Mouse (Mus musculus) forebrain, embryonic 15.5 days (tissue): ENCODE measurements at regions not wholly inside any gene's neighbourhood (a gene's known extent, or its start where the extent isn't known, plus 50 kb on each side); places are given as distances from the start of the nearest gene placed in this dataset.
"Not testable (repeated sequence)": the region's sequence is repeated elsewhere in the genome, so short reads cannot be mapped to it uniquely, and the experiment has no call there.

Experiments used
- ATAC-seq: fragments of 200-750 bp; cut with Nextera tagmentation; replicated peaks from 2 replicates; pipeline ENCODE4 v1.8.0; 2017; ENCODE audit warnings: mild to moderate bottlenecking, moderate TSS enrichment, moderate library complexity
- H3K27ac ChIP-seq: fragments of 300-500 bp; sonication (generic); replicated peaks from 2 replicates; pipeline ENCODE4 v1.5.1; 2015; ENCODE audit warnings: mild to moderate bottlenecking, inconsistent platforms
- H3K27me3 ChIP-seq: fragments of 300-500 bp; sonication (generic); 2 replicates; pipeline ENCODE4 v1.6.1; 2015; ENCODE audit warnings: inconsistent platforms
- H3K36me3 ChIP-seq: fragments of 300-500 bp; sonication (generic); 2 replicates; pipeline ENCODE4 v1.6.1; 2015; ENCODE audit warnings: mild to moderate bottlenecking, inconsistent platforms
- H3K4me1 ChIP-seq: fragments of 300-500 bp; sonication (generic); 2 replicates; pipeline ENCODE4 v1.6.1; 2015; ENCODE audit warnings: inconsistent platforms
- H3K4me2 ChIP-seq: fragments of 300-500 bp; sonication (generic); replicated peaks from 2 replicates; pipeline ENCODE4 v1.6.1; 2015; ENCODE audit warnings: mild to moderate bottlenecking, inconsistent platforms
- H3K4me3 ChIP-seq: fragments of 300-500 bp; sonication (generic); 2 replicates; pipeline ENCODE4 v1.5.1; 2015; ENCODE audit warnings: mild to moderate bottlenecking, inconsistent platforms
- H3K9ac ChIP-seq: fragments of 300-500 bp; sonication (generic); replicated peaks from 2 replicates; pipeline ENCODE4 v1.6.1; 2015; ENCODE audit warnings: mild to moderate bottlenecking, inconsistent platforms
- H3K9me3 ChIP-seq: fragments of 300-500 bp; sonication (generic); 2 replicates; pipeline ENCODE4 v1.6.1; 2016; ENCODE audit warnings: inconsistent platforms
- WGBS: fragments of 180-500 bp; shearing (Covaris S2); methylation state at CpG from one replicate; pipeline ENCODE4 v1.1.7; 2015; ENCODE audit warnings: mixed read lengths; 5-methylcytosine and 5-hydroxymethylcytosine counted together

- 94% methylated on average over 19 of the region's 19 CpGs for WGBS
- not testable (repeated sequence) for H3K36me3 ChIP-seq
Measured at GRCm38 (mm10) chr15:90882349-90882748, 167.4 kb downstream of the Kif21a start.

GRCm38 (mm10) chr15:90869452-90869851 is 180.3 kb downstream of the Kif21a start:
- H3K4me3 ChIP-seq: no peak overlapping the region
- H3K9ac ChIP-seq: no peak overlapping the region
- no peak overlapping the region for H3K27ac ChIP-seq
- H3K27me3 ChIP-seq: no peaks in the 10 kb centered on the region
- WGBS: 11% methylated on average over 2 of the region's 2 CpGs
- H3K4me2 ChIP-seq: no peak overlapping the region
- H3K36me3 ChIP-seq: no peaks in the 10 kb centered on the region
- no peak for ATAC-seq
- H3K4me1 ChIP-seq: no peaks in the 10 kb centered on the region
- H3K9me3 ChIP-seq: no peaks in the 10 kb centered on the region

More at GRCm38 (mm10) chr15:90882349-90882748, 167.4 kb downstream of the Kif21a start:
- not testable (repeated sequence) for H3K9ac ChIP-seq, H3K27ac ChIP-seq, H3K9me3 ChIP-seq, H3K4me2 ChIP-seq, H3K4me1 ChIP-seq, H3K4me3 ChIP-seq, H3K27me3 ChIP-seq, ATAC-seq

GRCm38 (mm10) chr15:90853763-90854162 is 174.5 kb upstream of the Cpne8 start:
- WGBS: 92% methylated on average over 1 of the region's 4 CpGs
- not testable (repeated sequence) for H3K4me3 ChIP-seq, H3K27me3 ChIP-seq, H3K4me2 ChIP-seq, ATAC-seq, H3K4me1 ChIP-seq, H3K36me3 ChIP-seq, H3K27ac ChIP-seq, H3K9me3 ChIP-seq, H3K9ac ChIP-seq

- H3K9ac ChIP-seq: no peak overlapping the region
- H3K27me3 ChIP-seq: no peaks in the 10 kb centered on the region
- WGBS: 94% methylated on average over 2 of the region's 2 CpGs
- H3K27ac ChIP-seq: no peak overlapping the region
- no peak for ATAC-seq
- no peaks in the 10 kb centered on the region for H3K9me3 ChIP-seq
- no peak overlapping the region for H3K4me3 ChIP-seq
- H3K4me2 ChIP-seq: no peak overlapping the region
- no peaks in the 10 kb centered on the region for H3K36me3 ChIP-seq
- no peaks in the 10 kb centered on the region for H3K4me1 ChIP-seq
Measured at GRCm38 (mm10) chr15:90851991-90852390, 172.8 kb upstream of the Cpne8 start.

GRCm38 (mm10) chr15:90841471-90841870 is 162.2 kb upstream of the Cpne8 start:
- WGBS: 20% methylated on average over 5 of the region's 5 CpGs
- no peaks in the 10 kb centered on the region for H3K4me1 ChIP-seq
- H3K27ac ChIP-seq: no peak overlapping the region
- H3K27me3 ChIP-seq: no peaks in the 10 kb centered on the region
- H3K9me3 ChIP-seq: no peaks in the 10 kb centered on the region
- no peak for ATAC-seq
- no peaks in the 10 kb centered on the region for H3K36me3 ChIP-seq
- no peak overlapping the region for H3K4me2 ChIP-seq
- no peak overlapping the region for H3K9ac ChIP-seq
- no peak overlapping the region for H3K4me3 ChIP-seq

- H3K36me3 ChIP-seq: no peaks in the 10 kb centered on the region
- H3K27ac ChIP-seq: no peak overlapping the region
- no peak overlapping the region for H3K4me3 ChIP-seq
- no peak overlapping the region for H3K4me2 ChIP-seq
- no peak overlapping the region for H3K9ac ChIP-seq
- WGBS: 33% methylated on average over 7 of the region's 7 CpGs
- 0 out of 2 replicates have a peak, but pooled peaks cover 3% of the 10 kb centered on the region for H3K9me3 ChIP-seq
- 0 out of 2 replicates have a peak, but pooled peaks cover 4% of the 10 kb centered on the region for H3K27me3 ChIP-seq
- ATAC-seq: no peak
- no peaks in the 10 kb centered on the region for H3K4me1 ChIP-seq
Measured at GRCm38 (mm10) chr15:90835586-90835985, 156.4 kb upstream of the Cpne8 start.

GRCm38 (mm10) chr15:90827816-90828215 is 148.6 kb upstream of the Cpne8 start:
- WGBS: 3% methylated on average over 4 of the region's 4 CpGs
- Histone ChIP-seq H3K27me3 (0 out of 2 replicates have a peak, but pooled peaks cover 4% of the 10 kb centered on the region), H3K27ac (no peak overlapping the region), H3K4me1 (no peaks in the 10 kb centered on the region), H3K4me3 (no peak overlapping the region), H3K9me3 (0 out of 2 replicates have a peak, but pooled peaks cover 7% of the 10 kb centered on the region), H3K36me3 (no peaks in the 10 kb centered on the region), H3K4me2 (no peak overlapping the region), H3K9ac (no peak overlapping the region)
- peak; percentile 46 for ATAC-seq

- no peaks in the 10 kb centered on the region for H3K36me3 ChIP-seq
- 93% methylated on average over 6 of the region's 6 CpGs for WGBS
- no peak overlapping the region for H3K27ac ChIP-seq
- H3K27me3 ChIP-seq: no peaks in the 10 kb centered on the region
- no peak overlapping the region for H3K4me3 ChIP-seq
- H3K9ac ChIP-seq: no peak overlapping the region
- H3K4me1 ChIP-seq: peaks cover 9% of the 10 kb centered on the region
- H3K4me2 ChIP-seq: no peak overlapping the region
- ATAC-seq: no peak
- H3K9me3 ChIP-seq: no peaks in the 10 kb centered on the region
Measured at GRCm38 (mm10) chr15:90822306-90822705, 143.1 kb upstream of the Cpne8 start.

- H3K4me1 ChIP-seq: peaks cover 9% of the 10 kb centered on the region
- H3K36me3 ChIP-seq: no peaks in the 10 kb centered on the region
- H3K27ac ChIP-seq: no peak overlapping the region
- H3K4me2 ChIP-seq: 0 out of 2 replicates have a peak overlapping the region, but pooled peaks have one; percentile 2
- H3K9ac ChIP-seq: no peak overlapping the region
- no peaks in the 10 kb centered on the region for H3K9me3 ChIP-seq
- ATAC-seq: no peak
- 10% methylated on average over 14 of the region's 14 CpGs for WGBS
- no peaks in the 10 kb centered on the region for H3K27me3 ChIP-seq
- no peak overlapping the region for H3K4me3 ChIP-seq
Measured at GRCm38 (mm10) chr15:90819949-90820655, 140.9 kb upstream of the Cpne8 start.

GRCm38 (mm10) chr15:90818161-90818560 is 138.9 kb upstream of the Cpne8 start:
- H3K27ac ChIP-seq: no peak overlapping the region
- WGBS: 87% methylated on average over 4 of the region's 4 CpGs
- no peak overlapping the region for H3K4me2 ChIP-seq
- H3K4me1 ChIP-seq: peaks cover 9% of the 10 kb centered on the region
- ATAC-seq: no peak
- no peak overlapping the region for H3K4me3 ChIP-seq
- no peaks in the 10 kb centered on the region for H3K27me3 ChIP-seq
- H3K9me3 ChIP-seq: no peaks in the 10 kb centered on the region
- H3K9ac ChIP-seq: no peak overlapping the region
- no peaks in the 10 kb centered on the region for H3K36me3 ChIP-seq

GRCm38 (mm10) chr15:90813907-90814306 is 134.7 kb upstream of the Cpne8 start:
- WGBS: 85% methylated on average over 5 of the region's 5 CpGs
- Histone ChIP-seq H3K9ac (no peak overlapping the region), H3K4me3 (no peak overlapping the region), H3K27ac (no peak overlapping the region), H3K4me2 (no peak overlapping the region), H3K9me3 (no peaks in the 10 kb centered on the region), H3K27me3 (no peaks in the 10 kb centered on the region), H3K4me1 (no peaks in the 10 kb centered on the region; the same call in 1 of the 2 replicates), H3K36me3 (no peaks in the 10 kb centered on the region)
- no peak for ATAC-seq

- H3K4me2 ChIP-seq: no peak overlapping the region
- WGBS: 89% methylated on average over 3 of the region's 3 CpGs
- no peaks in the 10 kb centered on the region for H3K9me3 ChIP-seq
Measured at GRCm38 (mm10) chr15:90810341-90810740, 131.1 kb upstream of the Cpne8 start.

GRCm38 (mm10) chr15:90808236-90808635 is 129.0 kb upstream of the Cpne8 start:
- WGBS: 63% methylated on average over 6 of the region's 6 CpGs
- Histone ChIP-seq H3K36me3 (no peaks in the 10 kb centered on the region), H3K9me3 (no peaks in the 10 kb centered on the region), H3K4me3 (no peak overlapping the region), H3K27ac (no peak overlapping the region), H3K4me1 (no peaks in the 10 kb centered on the region), H3K4me2 (no peak overlapping the region), H3K9ac (no peak overlapping the region), H3K27me3 (no peaks in the 10 kb centered on the region)
- no peak for ATAC-seq

More at GRCm38 (mm10) chr15:90810341-90810740, 131.1 kb upstream of the Cpne8 start:
- no peak for ATAC-seq
- no peak overlapping the region for H3K9ac ChIP-seq
- H3K27ac ChIP-seq: no peak overlapping the region
- H3K27me3 ChIP-seq: no peaks in the 10 kb centered on the region
- no peaks in the 10 kb centered on the region for H3K36me3 ChIP-seq
- no peak overlapping the region for H3K4me3 ChIP-seq
- no peaks in the 10 kb centered on the region; the same call in 1 of the 2 replicates for H3K4me1 ChIP-seq
